Mouse (Mus musculus) neural tube, postnatal 0 days (tissue): Measurements from ENCODE around the gene Olfr834. TPM values are rescaled to one million over a fixed set of nuclear protein-coding genes. Genes with fewer than 3 reads are reported as not detected.

Source experiments
- polyA plus RNA-seq: library from polyadenylated mRNA; unstranded; fragments of >200 nt; fragmentation: Nextera tagmentation; extraction: Ambion mirVana; gene quantifications from 2 replicates; pipeline ENCODE4 v1.2.1, GENCODE M21; 2015

The Olfr834 gene
- polyA plus RNA-seq, result not detected in 2 replicates

GRCm38 (mm10) chr9:18987690-18988089, at the start of gene Olfr834:
Gene Olfr834, plus strand, starts transcription at chr9:18987990.

GRCm38 (mm10) chr9:19032435-19032834, 44.6 kb downstream of the Olfr834 start, which contains the start of gene Olfr835:
Gene Olfr835, plus strand, starts transcription at chr9:19032735.

Other genes with a start within 250 kb of the Olfr834 start
- not detected in 2 replicates for gene Olfr24, start 224.0 kb upstream of the Olfr834 start, polyA plus RNA-seq
- not detected in 2 replicates for gene Olfr828, start 168.5 kb upstream of the Olfr834 start, polyA plus RNA-seq
- not detected in 2 replicates for gene Olfr829, start 133.1 kb upstream of the Olfr834 start, polyA plus RNA-seq
- not detected in 2 replicates for gene Olfr830, start 113.3 kb upstream of the Olfr834 start, polyA plus RNA-seq
- gene Olfr832, start 50.9 kb upstream of the Olfr834 start, polyA plus RNA-seq, result not detected in 2 replicates
- not detected in 2 replicates for gene Olfr835, start 44.7 kb downstream of the Olfr834 start, polyA plus RNA-seq
- not detected in 2 replicates for gene Olfr836, start 132.4 kb downstream of the Olfr834 start, polyA plus RNA-seq
- not detected in 2 replicates for gene Olfr837, start 148.3 kb downstream of the Olfr834 start, polyA plus RNA-seq
- gene Olfr839-ps1, start 189.3 kb downstream of the Olfr834 start, polyA plus RNA-seq, result not detected in 2 replicates